Mouse (Mus musculus) cortical plate, adult 2 months (tissue): ENCODE measurements around the gene Jmjd6.

ENCODE experiments used
- CTCF ChIP-seq: fragments of 200-500 bp; IDR thresholded peaks from 2 replicates; pipeline ENCODE4 v1.5.1; 2011; ENCODE audit warnings: mild to moderate bottlenecking, control low read depth, low read length; ENCODE audit not compliant: insufficient read depth; ENCODE audit errors: extremely low read depth
- POLR2A ChIP-seq: fragments of 200-500 bp; IDR thresholded peaks from 2 replicates; pipeline ENCODE4 v1.6.1; 2011; ENCODE audit warnings: mild to moderate bottlenecking, low read length, control low read depth; ENCODE audit not compliant: insufficient read depth; ENCODE audit errors: extremely low read depth

DNA sequence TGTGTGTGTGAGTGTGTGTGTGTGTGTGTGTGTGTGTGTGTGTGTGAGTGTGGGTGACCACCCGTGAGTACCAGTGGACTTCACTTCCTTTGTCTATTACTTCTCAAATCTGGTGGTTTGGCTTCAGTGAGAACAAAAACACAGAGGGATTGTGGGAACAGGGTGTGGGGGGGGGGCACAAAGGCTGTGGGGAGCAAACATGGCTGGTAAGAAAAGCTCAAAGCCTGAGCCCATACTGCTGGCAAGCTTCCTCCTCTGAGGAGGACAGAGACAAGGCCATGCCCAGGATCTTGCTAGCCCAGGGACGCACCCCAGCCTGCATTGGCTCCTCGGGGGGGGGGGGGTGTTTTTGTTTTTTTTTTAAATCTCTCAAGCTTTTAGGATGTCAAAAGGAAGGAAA, 35.7 kb downstream of the Jmjd6 start:
- TF ChIP-seq CTCF, result no peak
- no peak for TF ChIP-seq POLR2A
